Mouse (Mus musculus) megakaryocyte, embryonic 14.5 days (primary cell): Measurements from ENCODE around the gene Trabd2b. TPM values are rescaled to one million over a fixed set of nuclear protein-coding genes. Genes with fewer than 3 reads are reported as not detected.

Source experiments
- H3K27me3 ChIP-seq: replicated peaks from 2 replicates; pipeline ENCODE3; 2012; ENCODE audit warnings: inconsistent platforms
- H3K36me3 ChIP-seq: replicated peaks from 2 replicates; pipeline ENCODE3; 2012; ENCODE audit warnings: low read length, inconsistent platforms, mixed read lengths
- H3K4me1 ChIP-seq: 2 replicates; pipeline ENCODE4 v1.6.1; 2012; ENCODE audit warnings: inconsistent platforms
- H3K4me3 ChIP-seq: replicated peaks from 2 replicates; pipeline ENCODE3; 2012; ENCODE audit warnings: moderate library complexity, mild to moderate bottlenecking, inconsistent platforms
- H3K9me3 ChIP-seq: 2 replicates; pipeline ENCODE4 v1.6.1; 2012; ENCODE audit warnings: inconsistent platforms
- FLI1 ChIP-seq: IDR thresholded peaks from 2 replicates; pipeline ENCODE4 v1.6.1; 2012; ENCODE audit warnings: low read length, inconsistent platforms, mixed read lengths
- GATA1 ChIP-seq: IDR thresholded peaks from 3 replicates; pipeline ENCODE4 v1.6.1; 2012; ENCODE audit warnings: mixed read lengths, low read length, inconsistent platforms, borderline replicate concordance
- polyA plus RNA-seq: library from polyadenylated mRNA; stranded (reverse); fragments of >175 nt; gene quantifications from 2 replicates; pipeline ENCODE4 v1.2.3, GENCODE M21; 2012; ENCODE audit warnings: low replicate concordance; ENCODE audit not compliant: insufficient read depth

The Trabd2b gene
- polyA plus RNA-seq, 1 experiment: not detected

DNA sequence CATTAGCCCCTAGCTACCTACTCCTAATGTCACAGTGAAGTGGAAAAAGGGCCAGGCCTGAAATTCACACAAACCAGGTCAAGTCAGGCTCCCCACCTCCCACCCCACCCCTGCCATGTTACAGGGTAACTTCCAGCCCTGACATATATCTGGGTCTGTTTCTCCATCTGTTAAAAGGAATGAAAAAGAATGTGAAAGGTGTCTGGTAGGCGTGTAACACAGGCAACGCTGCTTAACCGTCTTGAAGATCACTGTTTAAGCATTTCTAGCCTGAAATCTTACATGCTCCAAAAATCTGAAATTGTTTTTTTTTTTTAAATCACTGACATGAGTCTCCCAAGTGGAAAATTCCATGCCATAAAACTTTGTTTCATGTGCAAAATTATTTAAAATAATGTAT lies 69.8 kb downstream of the Trabd2b start:
- Histone ChIP-seq H3K36me3 (no peaks in the 10 kb centered on the region), H3K9me3 (no peaks in the 10 kb centered on the region), H3K4me1 (no peaks in the 10 kb centered on the region), H3K4me3 (no peak overlapping the region), H3K27me3 (peaks cover 2% of the 10 kb centered on the region)
- TF ChIP-seq GATA1: no peak
- no peak for TF ChIP-seq FLI1

DNA sequence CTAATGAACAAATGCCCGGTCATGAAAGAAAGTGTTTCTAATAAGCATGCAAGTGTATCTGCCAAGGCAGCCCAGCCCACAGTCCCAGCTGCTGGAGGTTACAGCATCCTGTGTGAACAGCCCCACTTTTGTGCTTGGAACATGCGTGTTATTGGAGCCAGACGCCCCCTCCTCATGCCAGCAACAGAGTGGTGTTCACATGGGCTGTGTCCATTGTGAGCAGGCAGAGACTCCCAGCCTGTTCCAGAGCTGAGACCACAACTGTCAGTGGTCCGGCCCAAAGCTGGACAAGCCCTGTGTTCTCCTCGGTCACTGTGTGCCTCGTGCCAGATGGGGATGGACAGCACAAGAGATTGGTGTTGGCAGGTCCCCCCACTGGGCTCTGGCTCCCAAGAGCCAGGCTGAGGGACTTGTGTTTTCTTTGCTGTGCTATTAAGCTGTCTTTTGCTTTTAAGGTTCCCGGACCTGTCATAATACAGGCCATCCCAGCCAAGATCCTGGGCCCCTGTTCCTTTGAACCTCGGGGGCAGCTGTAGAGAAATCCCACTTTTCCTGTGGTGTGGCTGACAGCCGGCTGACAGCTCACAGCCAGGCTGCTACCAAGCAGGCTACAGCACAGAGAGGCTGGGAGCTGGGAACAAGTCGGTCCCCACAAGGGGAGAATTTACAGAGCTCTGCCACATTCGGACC lies 70.7 kb downstream of the Trabd2b start:
- no peak for TF ChIP-seq GATA1
- TF ChIP-seq FLI1: no peak
- Histone ChIP-seq H3K9me3 (no peaks in the 10 kb centered on the region), H3K36me3 (no peaks in the 10 kb centered on the region), H3K4me3 (no peak overlapping the region), H3K4me1 (no peaks in the 10 kb centered on the region), H3K27me3 (peaks cover 2% of the 10 kb centered on the region)

DNA sequence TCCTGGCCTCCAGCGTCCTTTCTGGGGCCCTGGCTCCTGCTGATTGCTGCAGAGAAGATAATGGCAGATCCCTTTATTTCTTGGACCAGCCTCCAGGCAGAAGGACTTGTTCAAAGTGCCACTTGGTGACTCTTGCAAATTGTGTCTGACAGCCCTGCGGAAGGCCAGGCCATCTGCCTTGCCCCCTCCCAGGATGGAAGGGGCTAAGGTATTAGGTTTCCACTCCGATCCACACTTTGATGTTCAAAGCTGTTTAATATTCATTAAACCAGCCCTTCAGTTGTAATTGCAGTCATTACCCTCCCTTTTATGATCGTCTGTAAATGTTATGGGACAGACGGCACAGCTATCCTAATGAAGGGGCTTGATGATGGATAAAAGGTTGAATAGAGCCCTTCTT lies 75.0 kb downstream of the Trabd2b start:
- TF ChIP-seq GATA1 (no peak), FLI1 (no peak)
- no peaks in the 10 kb centered on the region for H3K27me3 ChIP-seq
- H3K9me3 ChIP-seq: no peaks in the 10 kb centered on the region
- H3K4me3 ChIP-seq: no peak overlapping the region
- no peaks in the 10 kb centered on the region for H3K36me3 ChIP-seq
- H3K4me1 ChIP-seq: no peaks in the 10 kb centered on the region

DNA sequence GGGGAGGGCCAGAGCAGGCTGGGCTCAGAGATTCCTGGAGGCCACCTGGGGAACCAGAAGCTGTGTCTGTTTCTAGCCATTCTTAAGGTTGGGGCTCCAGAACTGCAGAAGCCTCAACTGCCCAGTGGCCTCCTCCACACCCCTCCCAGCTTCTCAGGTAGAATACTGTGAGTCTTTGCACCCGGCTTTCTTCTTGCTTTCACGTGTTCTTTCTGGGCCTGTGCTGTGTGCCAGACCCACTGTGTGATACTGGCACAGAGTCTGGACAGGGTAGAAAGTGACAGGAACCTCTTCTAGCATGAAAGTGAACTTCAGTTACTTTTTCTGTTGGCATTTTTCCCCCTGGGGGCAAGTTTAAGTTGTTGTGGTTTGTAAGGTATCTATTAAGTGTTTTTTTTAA lies 77.6 kb downstream of the Trabd2b start:
- Histone ChIP-seq H3K36me3 (no peaks in the 10 kb centered on the region), H3K4me3 (no peak overlapping the region), H3K9me3 (peaks cover 4% of the 10 kb centered on the region), H3K4me1 (no peaks in the 10 kb centered on the region), H3K27me3 (no peaks in the 10 kb centered on the region)
- TF ChIP-seq FLI1 (no peak), GATA1 (no peak)

DNA sequence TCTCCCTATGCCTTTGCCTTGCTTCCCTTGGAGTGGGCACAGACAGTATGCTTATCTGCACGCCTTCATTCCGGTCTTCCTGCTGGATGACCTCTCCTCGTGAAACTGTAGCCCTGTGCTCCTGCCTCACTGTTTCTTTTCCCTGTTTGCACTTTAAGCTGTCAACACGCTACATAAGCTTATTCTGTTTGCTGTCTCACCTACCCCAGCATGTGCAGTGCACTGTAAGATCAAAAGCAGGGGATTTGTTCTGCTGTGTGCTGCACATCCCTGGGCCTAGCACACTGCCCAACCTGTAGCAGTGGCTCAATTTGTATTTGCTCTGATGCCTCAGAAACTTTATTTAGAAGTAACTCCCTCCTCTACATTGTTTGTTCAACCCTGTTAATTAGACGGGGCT lies 79.5 kb downstream of the Trabd2b start:
- Histone ChIP-seq H3K27me3 (no peaks in the 10 kb centered on the region), H3K4me3 (no peak overlapping the region), H3K36me3 (no peaks in the 10 kb centered on the region), H3K9me3 (peaks cover 13% of the 10 kb centered on the region), H3K4me1 (no peaks in the 10 kb centered on the region)
- TF ChIP-seq GATA1 (no peak), FLI1 (no peak)

DNA sequence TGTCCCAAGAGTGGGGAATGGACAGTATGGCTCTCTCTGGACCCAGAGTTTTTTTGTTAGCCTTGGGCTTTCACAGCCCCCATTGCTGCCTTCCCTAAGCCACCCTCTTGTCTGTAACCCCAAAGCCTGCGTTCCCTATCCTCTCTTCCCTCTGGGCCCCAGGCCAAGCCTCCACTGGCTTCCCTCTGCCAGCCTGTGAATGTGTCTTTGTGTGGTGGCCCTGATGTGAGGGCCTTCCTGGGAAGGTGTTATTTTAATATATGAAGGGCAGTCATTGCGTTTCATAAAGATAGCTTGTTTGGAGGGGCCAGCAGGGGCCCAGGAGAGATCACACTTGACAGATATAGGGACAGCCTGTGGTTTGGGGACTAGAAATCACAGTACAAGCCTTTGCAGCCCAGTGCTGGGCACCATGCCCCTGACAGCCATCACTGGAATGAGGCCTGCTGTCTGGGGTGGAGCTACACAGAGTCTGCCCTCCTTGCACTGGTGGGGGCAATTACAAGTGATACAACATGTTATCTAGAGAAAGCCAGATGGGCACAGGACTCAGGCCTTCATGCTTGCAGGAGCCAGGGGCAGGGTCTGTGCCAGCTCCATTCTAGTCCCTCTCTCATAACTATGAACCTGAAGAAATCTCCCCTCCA lies 80.5 kb downstream of the Trabd2b start:
- no peaks in the 10 kb centered on the region for H3K4me1 ChIP-seq
- H3K9me3 ChIP-seq: peaks cover 13% of the 10 kb centered on the region
- TF ChIP-seq FLI1 (no peak), GATA1 (no peak)
- no peak overlapping the region for H3K4me3 ChIP-seq
- H3K27me3 ChIP-seq: no peaks in the 10 kb centered on the region
- no peaks in the 10 kb centered on the region for H3K36me3 ChIP-seq

DNA sequence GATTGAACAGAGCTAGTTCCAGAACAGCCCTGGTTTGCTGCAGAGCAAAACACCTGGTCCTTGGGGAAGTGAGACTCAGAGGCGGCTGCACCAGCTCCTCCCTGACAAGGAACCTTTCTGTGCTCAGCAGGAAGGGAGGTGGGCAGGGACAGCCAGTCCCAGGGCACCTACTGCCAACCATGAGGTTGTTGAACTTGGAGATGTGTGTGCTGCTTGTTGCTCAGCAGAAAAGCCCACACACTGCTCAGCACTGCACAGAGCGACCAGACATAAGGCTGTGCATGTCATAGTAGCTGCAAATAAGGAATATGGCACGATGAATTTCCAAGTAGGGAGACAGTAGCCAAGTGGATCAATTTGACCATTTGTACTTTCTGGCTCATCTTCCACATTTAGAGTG lies 81.2 kb downstream of the Trabd2b start:
- no peaks in the 10 kb centered on the region for H3K27me3 ChIP-seq
- TF ChIP-seq FLI1: no peak
- no peak for TF ChIP-seq GATA1

DNA sequence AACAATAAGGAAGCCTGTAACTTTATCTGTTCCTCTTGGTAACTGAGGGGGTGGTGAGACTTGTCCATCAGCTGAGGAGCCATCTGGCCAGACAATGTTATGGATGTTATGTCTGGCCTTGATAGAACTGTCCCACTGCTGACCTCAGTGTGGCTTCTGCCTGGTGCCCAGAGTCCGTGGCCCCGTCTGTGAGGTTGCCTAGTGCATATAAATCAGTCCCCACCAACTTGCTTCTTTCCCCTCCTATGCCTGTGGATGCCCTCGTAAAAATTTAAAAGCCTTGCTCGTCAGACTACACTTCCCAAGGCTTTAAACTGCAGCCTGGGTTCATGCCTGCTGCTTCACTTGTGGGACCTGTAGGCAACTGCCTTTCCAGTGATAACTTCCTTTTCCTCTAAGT lies 85.6 kb downstream of the Trabd2b start:
- no peaks in the 10 kb centered on the region for H3K4me1 ChIP-seq
- H3K9me3 ChIP-seq: peaks cover 13% of the 10 kb centered on the region
- H3K27me3 ChIP-seq: no peaks in the 10 kb centered on the region
- TF ChIP-seq FLI1 (no peak), GATA1 (no peak)
- H3K36me3 ChIP-seq: no peaks in the 10 kb centered on the region
- no peak overlapping the region for H3K4me3 ChIP-seq

More for the DNA sequence above, 81.2 kb downstream of the Trabd2b start:
- Histone ChIP-seq H3K36me3 (no peaks in the 10 kb centered on the region), H3K9me3 (peaks cover 13% of the 10 kb centered on the region), H3K4me3 (no peak overlapping the region), H3K4me1 (no peaks in the 10 kb centered on the region)

DNA sequence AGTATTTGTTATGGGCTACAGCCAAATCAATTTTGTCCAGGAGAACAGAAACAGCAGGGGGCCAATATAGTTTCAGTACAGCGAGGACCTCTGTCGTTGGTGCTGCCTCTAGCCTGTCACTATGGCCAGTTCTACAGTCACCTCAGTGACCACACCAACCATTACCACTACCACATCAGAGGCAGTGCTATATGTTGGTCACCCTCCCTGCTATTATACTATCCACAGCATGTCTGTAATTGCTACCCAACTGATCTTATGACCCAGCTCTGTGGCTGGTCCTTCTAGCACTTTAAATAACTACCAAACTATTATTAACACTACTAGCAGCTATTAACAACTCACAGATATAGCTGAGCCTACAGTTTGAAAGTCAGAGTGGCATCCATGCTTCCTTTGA lies 87.5 kb downstream of the Trabd2b start:
- peaks cover 9% of the 10 kb centered on the region; the same call in 1 of the 2 replicates for H3K9me3 ChIP-seq
- no peaks in the 10 kb centered on the region for H3K27me3 ChIP-seq
- TF ChIP-seq GATA1 (no peak), FLI1 (no peak)
- no peak overlapping the region for H3K4me3 ChIP-seq
- H3K36me3 ChIP-seq: no peaks in the 10 kb centered on the region
- H3K4me1 ChIP-seq: no peaks in the 10 kb centered on the region

DNA sequence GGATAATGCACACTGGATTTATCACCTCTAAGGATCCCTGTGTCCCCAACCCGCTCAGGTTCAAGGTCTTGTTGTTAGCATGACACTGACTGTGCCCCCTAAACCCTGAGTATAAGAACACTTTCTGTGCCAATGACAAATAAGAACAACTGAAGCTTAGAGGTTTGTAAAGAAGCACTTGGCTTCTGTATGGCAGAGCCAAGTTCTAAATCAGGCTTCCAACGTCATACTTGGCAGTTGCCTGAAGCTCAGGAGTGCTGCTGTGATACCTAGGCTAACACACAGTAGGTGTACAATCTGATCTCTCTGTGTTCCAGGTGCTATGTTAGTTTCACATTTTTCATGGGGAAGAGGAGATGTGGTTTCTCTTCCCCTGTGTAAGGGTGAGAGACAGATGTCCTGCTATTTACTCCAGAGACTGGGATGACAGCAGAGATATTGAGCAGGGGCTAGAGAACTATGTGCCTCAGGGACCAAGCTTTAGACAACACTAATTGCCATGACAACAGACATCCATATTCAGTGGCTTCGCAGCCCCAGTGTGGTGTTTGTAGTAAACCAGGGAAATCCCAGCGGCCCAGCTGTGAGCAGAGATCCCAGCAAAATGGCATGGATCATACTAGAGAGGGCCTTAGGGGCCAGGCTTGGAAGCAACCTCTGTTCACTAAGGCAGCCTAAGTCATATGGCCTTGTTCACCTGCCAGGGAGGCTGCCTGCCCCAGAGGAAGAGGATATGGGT lies 89.3 kb downstream of the Trabd2b start:
- H3K27me3 ChIP-seq: no peaks in the 10 kb centered on the region
- TF ChIP-seq FLI1: no peak
- TF ChIP-seq GATA1: no peak
- no peak overlapping the region for H3K4me3 ChIP-seq
- H3K36me3 ChIP-seq: no peaks in the 10 kb centered on the region
- H3K4me1 ChIP-seq: no peaks in the 10 kb centered on the region
- no peaks in the 10 kb centered on the region for H3K9me3 ChIP-seq
